Mouse (Mus musculus) ES-Bruce4 (cell line): ENCODE measurements around the gene Ak8.

Experiments used
- CTCF ChIP-seq: IDR thresholded peaks from one replicate; pipeline ENCODE4 v1.8.1; 2011; ENCODE audit warnings: low read depth, low read length
- EP300 ChIP-seq: IDR thresholded peaks from 2 replicates; pipeline ENCODE4 v1.6.1; 2011; ENCODE audit warnings: low read depth, low read length; ENCODE audit not compliant: insufficient read depth
- POLR2A ChIP-seq: IDR thresholded peaks from one replicate; pipeline ENCODE4 v1.8.1; 2011; ENCODE audit warnings: low read length; ENCODE audit not compliant: insufficient read depth

DNA sequence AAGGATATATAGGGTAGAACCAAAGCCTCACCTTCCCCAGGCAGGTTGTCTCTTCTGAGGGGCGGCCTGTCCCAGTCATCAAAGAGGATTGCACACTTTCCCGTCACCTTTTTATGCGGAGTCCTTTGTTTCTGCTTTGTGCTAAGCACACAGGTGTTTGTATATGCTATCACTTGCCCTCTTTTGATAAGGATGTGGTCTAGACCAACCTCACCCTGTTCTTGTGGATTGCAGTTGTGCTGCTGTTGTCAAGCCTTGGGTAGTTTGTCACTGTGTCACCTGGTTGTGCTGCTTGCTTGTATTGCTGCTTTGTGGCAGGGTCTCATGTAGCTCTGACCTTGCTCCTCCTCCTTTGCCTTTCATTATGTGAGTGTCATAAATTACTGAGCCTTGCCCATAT lies 152.6 kb downstream of the Ak8 start:
- TF ChIP-seq CTCF, result no peak
- TF ChIP-seq EP300, result no peak
- TF ChIP-seq POLR2A, result no peak
